Mouse (Mus musculus) large intestine, adult 2 months (tissue): ENCODE measurements around the gene Gm45234. TPM values are rescaled to one million over a fixed set of nuclear protein-coding genes. Genes with fewer than 3 reads are reported as not detected.
A peak's percentile ranks its signal among the peaks of the same experiment; 100 is the strongest.

Experiments
- DNase-seq: peaks from one replicate; pipeline ENCODE4 v3.0.0-alpha.2; 2012; ENCODE audit warnings: low read depth, low spot score
- WGBS: fragments of 180-500 bp; shearing (Covaris S2); methylation state at CpG from one replicate; pipeline ENCODE4 v1.1.7; 2018; 5-methylcytosine and 5-hydroxymethylcytosine counted together
- polyA plus RNA-seq: library from polyadenylated mRNA; depleted of rRNA; stranded (reverse); fragments of >200 nt; gene quantifications from 2 replicates; pipeline ENCODE4 v1.2.3, GENCODE M21; 2012

The Gm45234 gene
- polyA plus RNA-seq, 1 experiment, result not detected

DNA sequence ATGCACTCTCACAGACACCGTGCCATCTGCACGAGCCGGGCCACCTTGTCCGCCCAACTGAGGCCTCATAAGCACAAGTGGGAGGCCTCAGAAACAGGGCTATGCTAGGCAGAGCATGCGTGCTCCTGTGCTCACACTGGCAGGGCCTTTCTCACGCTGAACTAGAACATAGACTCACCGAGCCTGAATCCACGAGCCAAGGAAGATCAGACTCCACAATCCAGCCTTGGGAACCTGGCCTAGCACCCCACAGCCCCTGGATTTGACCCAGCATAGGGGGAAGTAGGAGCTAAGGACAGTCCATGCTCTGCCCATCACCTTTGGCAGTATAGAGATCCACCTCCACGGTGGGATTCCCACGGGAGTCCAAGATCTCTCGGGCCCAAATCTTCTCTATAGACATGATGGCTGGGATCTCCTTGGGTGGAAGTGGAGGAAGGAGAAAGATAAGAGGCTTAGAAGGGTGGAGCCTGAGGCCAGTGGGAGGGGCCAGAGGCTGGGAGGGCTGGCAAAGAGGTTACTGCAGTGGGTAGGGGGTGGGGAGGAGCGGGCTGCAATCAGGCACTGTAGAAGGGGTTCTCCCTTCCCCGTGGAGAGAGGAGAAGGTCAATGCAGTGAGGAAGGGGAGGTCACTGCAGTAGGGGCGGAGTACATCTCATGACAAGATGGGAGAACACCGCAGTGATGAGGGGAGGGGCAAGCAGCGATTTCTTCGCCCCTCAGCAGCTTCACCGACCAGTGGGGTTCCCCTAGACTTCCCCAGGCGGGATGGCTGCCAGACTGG lies 12.3 kb upstream of the Gm45234 start:
- DNase-seq, result no peak
- whole genome bisulfite sequencing, result 49% methylated on average over 19 of the region's 19 CpGs

GRCm38 (mm10) chr6:124767536-124767919 lies 11.7 kb upstream of the Gm45234 start:
- WGBS, result 80% methylated on average over 4 of the region's 4 CpGs

GRCm38 (mm10) chr6:124765951-124766350 lies 10.1 kb upstream of the Gm45234 start:
- 90% methylated on average over 7 of the region's 7 CpGs for WGBS
- DNase-seq, result no peak

More at GRCm38 (mm10) chr6:124767536-124767919, 11.7 kb upstream of the Gm45234 start:
- no peak for DNase-seq

DNA sequence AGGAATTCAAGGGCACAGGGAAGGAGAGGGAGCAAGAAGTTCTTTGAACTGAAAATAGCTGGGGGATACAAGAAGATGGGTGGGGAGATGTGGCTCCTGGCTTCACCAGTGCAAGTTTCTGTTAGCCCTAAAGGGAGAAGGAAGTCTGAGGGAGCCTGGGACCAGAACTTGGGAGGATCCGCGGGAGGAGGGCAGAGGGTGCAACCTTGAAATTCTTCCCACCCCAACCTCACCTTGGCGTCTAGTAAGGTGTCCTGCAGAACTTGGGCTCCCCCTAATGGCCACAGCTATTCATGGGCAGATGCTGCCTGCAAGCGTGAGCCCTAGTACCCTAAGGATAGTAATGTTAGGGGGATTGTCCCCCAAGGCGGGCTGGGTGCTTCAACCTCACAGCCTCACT lies 3.4 kb upstream of the Gm45234 start:
- no peak for DNase-seq
- WGBS, result under 1% methylated on average over 5 of the region's 5 CpGs

DNA sequence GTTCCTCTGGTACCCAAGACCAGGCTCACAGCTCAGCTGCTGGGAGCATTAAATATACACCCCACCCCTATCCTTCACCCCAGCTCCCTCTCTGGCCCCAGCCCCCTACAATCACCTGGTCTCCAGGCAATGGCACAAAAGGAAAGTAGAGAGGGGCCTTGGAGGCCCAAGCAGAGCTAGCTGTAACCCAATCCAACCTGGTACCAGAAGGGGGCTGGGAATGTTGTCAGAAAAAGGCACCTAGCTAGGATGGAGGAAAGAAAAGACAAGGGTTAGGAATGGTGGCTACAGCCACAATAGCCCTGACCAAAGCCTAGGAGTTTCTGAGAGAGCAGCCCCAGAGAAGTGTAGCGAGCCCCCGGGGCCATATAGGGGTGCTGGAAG lies 3.0 kb upstream of the Gm45234 start:
- DNase-seq, result no peak

GRCm38 (mm10) chr6:124757909-124758848 lies 2.4 kb upstream of the Gm45234 start:
- 59% methylated on average over 5 of the region's 5 CpGs for WGBS

More for the DNA sequence above, 3.0 kb upstream of the Gm45234 start:
- WGBS, result 31% methylated on average over 2 of the region's 2 CpGs

DNA sequence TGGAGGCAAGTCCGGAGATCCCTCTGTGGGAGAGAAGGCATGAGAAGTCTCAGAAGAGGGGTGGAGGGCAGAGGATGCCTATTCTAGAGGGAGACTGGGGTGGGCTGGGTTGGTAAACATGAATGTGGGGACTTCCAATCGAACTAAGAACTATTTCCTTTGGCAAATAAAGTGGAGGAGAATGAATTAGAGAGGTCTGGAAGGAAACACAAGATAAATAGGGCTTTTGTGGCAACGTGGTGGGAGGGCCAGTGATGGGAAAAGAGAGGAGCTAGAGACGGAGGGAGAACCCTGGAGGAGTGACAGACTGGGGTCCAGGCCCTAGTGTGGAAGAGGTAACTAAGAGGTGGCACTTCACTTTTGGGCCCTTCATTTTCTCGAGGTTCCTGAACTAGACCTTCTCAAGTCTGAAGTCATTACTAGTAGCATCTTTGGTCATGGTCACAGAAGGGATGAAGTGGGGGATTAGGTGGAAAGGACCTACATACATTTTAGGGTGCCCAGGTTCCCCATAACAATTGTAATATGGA lies 1.6 kb upstream of the Gm45234 start:
- WGBS, result 30% methylated on average over 5 of the region's 5 CpGs

More at GRCm38 (mm10) chr6:124757909-124758848, 2.4 kb upstream of the Gm45234 start:
- no peak for DNase-seq

DNA sequence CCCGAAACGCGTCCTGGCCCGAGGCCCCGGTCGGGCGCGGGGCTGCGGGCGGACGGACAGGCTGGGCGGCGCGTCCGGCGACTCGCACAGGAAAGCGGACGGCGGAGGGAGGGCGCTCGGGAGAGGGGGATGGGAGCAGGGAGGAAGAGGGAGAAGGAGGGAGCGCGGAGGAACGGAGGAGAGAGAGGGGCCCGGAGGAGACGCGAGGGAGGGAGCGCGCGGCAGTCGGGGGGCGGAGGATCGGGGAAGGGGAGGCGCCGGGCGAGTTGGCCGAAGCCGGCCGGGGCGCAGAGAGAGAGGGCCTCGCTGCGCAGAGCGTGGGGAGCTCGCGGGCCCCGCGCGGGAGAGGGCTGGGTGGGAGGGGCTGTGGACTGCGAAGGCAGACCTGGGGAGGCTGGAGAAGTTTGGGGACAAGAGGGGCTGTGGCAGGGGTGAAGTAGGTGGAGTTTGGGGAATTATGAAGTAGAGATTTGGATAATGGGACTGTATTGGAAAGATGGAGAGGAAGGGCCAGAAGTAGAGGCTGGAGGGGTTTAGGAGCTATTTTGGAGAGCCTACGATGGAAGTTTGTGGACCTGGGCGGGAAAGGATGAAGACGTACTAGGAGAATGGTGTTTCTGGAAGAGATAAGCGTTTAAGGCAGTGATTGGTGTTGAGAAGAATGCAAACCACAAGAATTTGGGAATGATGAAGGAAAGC lies 980 bp upstream of the Gm45234 start:
- no peak for DNase-seq
- WGBS, result under 1% methylated on average over 47 of the region's 54 CpGs

More for the DNA sequence above, 1.6 kb upstream of the Gm45234 start:
- no peak for DNase-seq

DNA sequence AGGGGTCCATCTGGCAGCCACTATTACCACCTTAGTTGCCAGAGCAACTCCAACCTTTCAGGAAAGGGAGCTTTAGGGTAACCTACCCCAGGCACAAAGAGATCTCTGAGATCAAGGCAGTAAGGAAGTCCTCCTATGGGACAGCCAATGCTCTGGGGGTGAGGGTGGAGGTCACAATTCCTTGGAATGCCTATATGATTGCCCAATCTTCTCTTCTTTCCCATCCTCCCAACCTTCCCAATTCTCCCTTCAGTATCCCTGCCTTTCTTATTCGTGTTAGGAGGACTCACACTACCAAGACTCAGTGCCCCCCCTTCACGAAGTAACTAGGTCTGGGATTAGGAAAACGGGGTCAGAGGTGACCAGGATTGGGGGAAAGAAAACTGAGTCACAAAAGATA lies 515 bp downstream of the Gm45234 start:
- 1% methylated on average over 3 of the region's 3 CpGs for WGBS
- no peak for DNase-seq

- WGBS, result 36% methylated on average over 2 of the region's 2 CpGs
- no peak for DNase-seq
Measured at GRCm38 (mm10) chr6:124753861-124754260, 2.0 kb downstream of the Gm45234 start.

DNA sequence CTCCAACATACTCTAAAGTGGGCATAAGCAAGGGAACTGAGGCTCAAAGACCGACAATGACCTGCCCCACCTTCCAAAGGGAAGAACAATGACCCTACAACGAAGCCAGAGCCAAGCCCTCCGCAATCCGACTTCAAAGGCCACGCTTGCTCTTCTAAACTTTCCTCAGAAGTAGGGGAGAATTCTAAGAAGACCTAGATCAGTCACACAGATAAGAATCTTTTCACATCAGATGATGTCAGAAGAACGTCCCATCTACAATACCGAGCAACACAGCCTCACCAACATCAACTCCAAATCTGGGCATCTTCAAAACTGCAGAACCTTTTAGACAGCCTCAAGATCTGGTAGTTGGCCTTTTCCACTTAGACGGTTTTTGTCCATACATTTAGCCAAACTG lies 5.4 kb downstream of the Gm45234 start:
- no peak for DNase-seq
- WGBS, result 75% methylated on average over 8 of the region's 8 CpGs

DNA sequence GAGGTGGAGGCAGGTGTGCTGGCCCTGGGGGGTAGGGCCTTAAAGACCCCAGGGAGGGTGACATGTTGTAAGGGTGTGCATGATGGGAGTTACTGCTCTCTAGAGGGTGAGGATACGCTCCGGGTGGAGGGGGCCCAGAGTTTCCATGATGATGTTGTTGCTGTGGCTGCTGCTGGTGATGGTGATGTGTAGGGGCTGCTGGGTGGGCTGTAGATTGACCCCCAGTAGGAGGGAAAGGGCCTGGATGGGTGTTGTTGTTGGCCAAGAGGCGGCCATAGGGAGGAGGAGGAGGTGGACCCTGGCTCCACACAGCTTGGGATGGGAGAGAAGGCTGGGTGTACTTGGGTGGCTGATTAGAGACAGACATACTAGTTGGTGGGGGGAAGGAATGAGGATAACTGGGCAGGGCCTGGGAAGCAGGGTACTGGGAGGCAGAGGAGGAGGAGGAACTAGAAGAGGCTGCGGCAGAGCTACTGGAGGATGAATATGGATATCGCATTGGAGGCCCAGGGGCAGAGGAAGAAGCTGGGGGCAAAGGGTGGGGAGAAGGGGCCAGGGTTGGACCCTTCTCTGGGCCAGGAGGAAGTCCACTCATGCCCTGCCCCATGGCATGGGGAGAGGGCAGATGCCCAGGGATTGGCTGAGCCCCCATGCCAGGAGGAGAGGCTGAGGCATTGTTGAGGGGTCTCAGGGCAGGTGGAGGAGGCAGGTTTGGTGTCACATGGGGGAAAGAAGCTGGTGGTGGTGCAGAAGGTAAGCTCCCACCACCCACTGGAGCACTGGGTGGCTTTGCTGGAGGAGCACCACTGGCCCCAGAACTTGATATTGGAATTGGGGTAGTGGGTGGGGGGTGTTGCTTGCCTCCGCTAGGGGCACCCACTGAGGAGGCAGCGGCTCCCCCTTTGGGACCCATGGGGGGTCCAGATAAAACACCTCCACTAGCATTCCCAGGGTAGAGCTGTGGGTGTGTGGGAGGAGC lies 8.9 kb downstream of the Gm45234 start:
- 91% methylated on average over 7 of the region's 7 CpGs for WGBS
- DNase-seq, result no peak

DNA sequence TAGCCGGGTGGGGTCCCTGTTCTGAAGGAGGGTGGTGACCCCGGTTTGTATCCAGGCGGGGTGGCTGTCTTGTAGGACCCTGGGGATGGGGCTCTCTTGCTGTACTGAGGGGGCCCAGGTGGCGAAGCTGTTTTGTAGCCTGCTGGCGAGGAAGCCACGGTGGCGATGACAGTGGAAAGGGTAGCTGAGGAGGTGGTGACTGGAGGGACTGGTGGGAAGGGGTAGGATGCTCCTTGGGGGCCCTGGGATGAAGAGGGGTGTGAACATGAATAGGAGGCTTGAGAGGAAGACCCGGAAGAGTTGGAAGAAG lies 9.6 kb downstream of the Gm45234 start:
- DNase-seq, result no peak
- 22% methylated on average over 8 of the region's 8 CpGs for WGBS

DNA sequence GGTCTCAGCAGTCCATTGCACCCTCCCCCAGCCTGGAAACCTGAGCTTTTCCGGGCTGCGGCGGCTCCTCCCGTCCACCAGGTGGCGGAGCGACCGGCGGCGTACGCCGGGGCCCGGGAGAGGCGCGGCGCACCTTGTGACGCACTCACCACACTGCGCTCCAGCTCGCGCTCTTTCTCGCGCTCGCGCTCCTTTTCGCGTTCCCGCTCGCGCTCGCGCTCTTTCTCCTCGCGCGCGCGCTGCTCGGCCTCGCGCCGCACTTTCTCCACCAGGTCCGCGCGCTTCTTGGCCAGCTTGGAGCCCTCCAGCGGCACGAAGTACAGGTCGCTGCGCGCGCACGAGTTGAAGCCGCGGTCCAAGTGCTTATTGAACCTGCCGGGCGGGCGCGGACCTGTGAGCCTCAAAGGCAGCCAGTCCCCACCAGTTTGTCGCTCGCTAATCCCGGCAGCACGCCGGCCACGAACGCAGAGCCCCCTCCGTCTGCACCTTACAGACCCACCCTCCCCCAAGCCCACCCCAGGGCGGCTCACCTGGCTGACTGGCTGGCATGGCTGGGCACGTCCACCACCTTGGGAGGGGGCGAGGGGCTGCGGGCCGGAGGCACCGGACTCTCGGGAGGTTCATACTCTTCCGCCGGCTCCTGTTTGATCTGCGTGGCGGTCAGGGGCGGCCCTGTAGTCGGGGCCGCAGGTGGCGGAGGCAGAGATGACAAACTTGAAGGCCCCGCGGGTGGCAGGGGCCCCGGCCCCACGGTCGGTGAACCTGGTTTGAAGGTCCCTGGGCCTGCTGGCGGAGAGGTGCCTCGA lies 10.1 kb downstream of the Gm45234 start:
- peak; percentile 87 for DNase-seq
- WGBS, result 1% methylated on average over 85 of the region's 85 CpGs

DNA sequence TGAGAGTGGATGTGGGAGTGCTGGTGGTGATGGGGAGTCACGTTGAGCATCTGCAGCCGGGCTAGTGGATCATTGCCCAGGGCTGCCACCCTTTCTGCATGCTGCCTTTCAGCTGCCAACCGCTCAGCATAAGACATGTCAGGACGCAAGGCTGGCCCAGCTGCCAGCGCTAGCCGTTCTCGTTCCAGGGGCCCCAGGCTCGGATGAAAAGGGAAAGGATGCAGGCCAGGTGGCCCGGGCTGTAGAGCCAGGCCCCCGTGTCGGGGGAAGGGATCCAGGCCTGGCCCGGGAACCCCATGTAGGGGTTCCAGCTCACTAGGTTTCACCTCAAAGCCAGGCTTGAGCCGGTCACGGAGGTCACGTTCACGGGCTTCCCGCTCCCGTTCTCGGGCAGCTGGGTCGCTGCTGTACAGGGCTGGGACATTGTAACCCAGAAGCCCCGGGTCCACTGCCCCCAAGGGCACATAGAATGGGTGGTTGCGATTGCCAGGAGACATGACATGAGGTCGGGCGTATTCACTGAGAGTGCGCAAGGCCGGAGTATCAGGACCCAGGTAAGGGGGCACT lies 11.0 kb downstream of the Gm45234 start:
- WGBS, result 74% methylated on average over 26 of the region's 26 CpGs
- no peak for DNase-seq

GRCm38 (mm10) chr6:124743647-124744046 lies 12.2 kb downstream of the Gm45234 start:
- 89% methylated on average over 8 of the region's 8 CpGs for WGBS
- DNase-seq, result no peak

DNA sequence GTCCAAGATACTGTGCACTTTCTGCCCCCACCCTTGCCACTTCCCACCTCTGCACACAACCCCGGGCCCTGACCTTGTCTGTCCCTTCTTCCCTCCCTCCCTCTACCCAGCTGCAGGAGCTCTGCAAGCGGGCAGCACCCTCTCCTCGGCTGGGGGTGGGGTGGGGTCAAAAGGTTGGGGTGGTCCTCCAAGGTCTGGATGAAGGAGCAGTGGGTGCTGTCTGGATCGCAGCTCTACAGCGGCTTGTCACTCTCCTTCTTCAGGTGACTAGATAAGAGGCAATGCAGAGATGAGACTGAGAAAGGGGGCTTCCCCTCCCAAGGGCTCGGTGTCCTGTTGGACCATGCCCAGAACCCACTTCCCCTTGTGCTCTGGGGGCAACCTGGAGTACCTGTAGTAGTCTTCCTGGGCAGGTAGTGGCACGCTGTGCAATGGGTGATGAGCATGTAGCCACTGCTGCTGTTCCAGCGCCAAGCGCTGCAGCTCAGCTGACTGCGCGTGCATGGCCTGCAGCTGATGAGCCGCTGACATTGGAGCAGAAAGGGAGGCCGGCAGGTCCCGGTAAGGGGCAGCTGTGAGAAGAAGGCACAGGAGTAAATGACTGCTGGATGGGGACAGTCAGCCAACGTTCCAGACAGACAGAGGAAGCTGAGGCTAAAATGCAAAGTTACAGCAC lies 12.8 kb downstream of the Gm45234 start:
- WGBS, result 89% methylated on average over 15 of the region's 15 CpGs

More for the DNA sequence above, 12.8 kb downstream of the Gm45234 start:
- DNase-seq, result no peak
